Mouse (Mus musculus) ES-Bruce4 (cell line): ENCODE data around the gene Tbkbp1. TPM values are rescaled to one million over a fixed set of nuclear protein-coding genes. Genes with fewer than 3 reads are reported as not detected.

Experiments used
- H3K27ac ChIP-seq: 2 replicates; pipeline ENCODE4 v1.5.1; 2012; ENCODE audit warnings: low read length, inconsistent platforms; ENCODE audit not compliant: insufficient read depth
- H3K27me3 ChIP-seq: 2 replicates; pipeline ENCODE4 v1.6.1; 2012; ENCODE audit warnings: mild to moderate bottlenecking, low read length, inconsistent platforms; ENCODE audit not compliant: control insufficient read depth, poor library complexity, insufficient read depth, severe bottlenecking
- H3K36me3 ChIP-seq: 2 replicates; pipeline ENCODE4 v1.6.1; 2012; ENCODE audit warnings: inconsistent platforms, mild to moderate bottlenecking, low read length, moderate library complexity; ENCODE audit not compliant: control insufficient read depth, poor library complexity, insufficient read depth, severe bottlenecking
- H3K4me1 ChIP-seq: one replicate; pipeline ENCODE4 v1.8.1; 2011; ENCODE audit warnings: low read length; ENCODE audit not compliant: control insufficient read depth, insufficient read depth
- H3K4me3 ChIP-seq: 2 replicates; pipeline ENCODE4 v1.5.1; 2011; ENCODE audit warnings: low read depth, mild to moderate bottlenecking, low read length
- H3K9ac ChIP-seq: 2 replicates; pipeline ENCODE4 v1.6.1; 2012; ENCODE audit warnings: low read depth, mild to moderate bottlenecking, inconsistent platforms; ENCODE audit not compliant: poor library complexity, severe bottlenecking
- H3K9me3 ChIP-seq: replicated peaks from 2 replicates; pipeline ENCODE4 v1.6.1; 2012; ENCODE audit warnings: mild to moderate bottlenecking, low read length, inconsistent platforms; ENCODE audit not compliant: control insufficient read depth, poor library complexity, insufficient read depth, severe bottlenecking
- CTCF ChIP-seq: IDR thresholded peaks from one replicate; pipeline ENCODE4 v1.8.1; 2011; ENCODE audit warnings: low read depth, low read length
- EP300 ChIP-seq: IDR thresholded peaks from 2 replicates; pipeline ENCODE4 v1.6.1; 2011; ENCODE audit warnings: low read depth, low read length; ENCODE audit not compliant: insufficient read depth
- POLR2A ChIP-seq: IDR thresholded peaks from one replicate; pipeline ENCODE4 v1.8.1; 2011; ENCODE audit warnings: low read length; ENCODE audit not compliant: insufficient read depth
- polyA plus RNA-seq: library from polyadenylated mRNA; stranded (reverse); fragments of >200 nt; gene quantifications from 2 replicates; pipeline ENCODE4 v1.2.4, GENCODE M21; 2011; ENCODE audit warnings: low read depth; ENCODE audit not compliant: missing spikeins, insufficient read depth, insufficient read length

Tbkbp1 gene
- polyA plus RNA-seq, 1 experiment = 5.4 TPM

DNA sequence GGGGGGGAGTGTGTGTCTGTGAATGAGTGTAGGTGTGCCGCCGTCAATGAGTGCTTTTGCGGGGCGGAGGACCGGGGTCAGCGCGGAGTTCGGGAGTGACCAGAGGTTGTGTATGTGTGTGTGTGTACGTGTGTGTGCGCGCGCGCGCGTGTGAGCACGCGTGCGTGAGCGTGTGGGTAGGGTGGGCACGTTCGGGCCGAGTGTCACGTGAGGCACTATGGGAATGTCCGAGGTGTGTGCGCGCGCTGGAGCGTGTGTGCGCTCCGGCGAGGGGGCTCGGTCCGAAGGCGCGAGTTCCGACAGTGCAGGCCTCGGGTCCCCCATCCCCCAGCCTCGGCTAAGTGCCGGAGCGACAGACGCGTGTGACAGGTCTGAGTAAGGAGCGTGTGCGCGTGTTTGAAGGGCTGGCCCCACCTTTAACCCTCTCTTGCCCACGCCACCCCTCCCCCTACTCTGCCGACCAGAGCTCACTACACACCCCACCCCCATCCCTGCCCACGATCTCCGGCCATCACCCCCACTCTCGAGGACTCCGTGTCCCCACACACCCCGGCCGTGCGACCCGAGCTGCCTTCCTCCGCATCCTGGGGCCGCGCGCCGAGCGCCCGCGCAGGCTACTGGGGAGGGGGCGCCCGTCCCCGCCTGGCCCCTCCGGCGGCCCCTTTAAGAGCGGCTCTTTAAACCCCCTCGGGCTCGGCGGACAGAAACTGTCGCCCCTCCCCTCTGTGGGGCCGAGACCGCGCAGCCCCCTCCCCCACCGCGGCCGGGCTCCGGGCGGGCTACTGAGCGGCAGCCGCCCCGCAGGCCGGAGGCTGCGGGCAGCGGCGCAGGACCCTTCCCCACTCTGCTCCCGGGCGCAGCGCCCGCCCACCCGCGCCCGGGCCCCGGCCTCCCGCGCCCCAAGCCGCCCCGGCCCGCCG lies 624 bp downstream of the Tbkbp1 start:
- no peak overlapping the region for H3K27ac ChIP-seq
- peak overlapping the region; percentile 66 for H3K4me3 ChIP-seq
- H3K4me1 ChIP-seq = no peaks in the 10 kb centered on the region
- no peaks in the 10 kb centered on the region for H3K9me3 ChIP-seq
- peak overlapping the region; percentile 91 for H3K9ac ChIP-seq
- no peaks in the 10 kb centered on the region for H3K27me3 ChIP-seq
- TF ChIP-seq EP300 = no peak; the same call in none of the 2 replicates
- no peak for TF ChIP-seq CTCF
- no peak for TF ChIP-seq POLR2A
- H3K36me3 ChIP-seq = no peaks in the 10 kb centered on the region

DNA sequence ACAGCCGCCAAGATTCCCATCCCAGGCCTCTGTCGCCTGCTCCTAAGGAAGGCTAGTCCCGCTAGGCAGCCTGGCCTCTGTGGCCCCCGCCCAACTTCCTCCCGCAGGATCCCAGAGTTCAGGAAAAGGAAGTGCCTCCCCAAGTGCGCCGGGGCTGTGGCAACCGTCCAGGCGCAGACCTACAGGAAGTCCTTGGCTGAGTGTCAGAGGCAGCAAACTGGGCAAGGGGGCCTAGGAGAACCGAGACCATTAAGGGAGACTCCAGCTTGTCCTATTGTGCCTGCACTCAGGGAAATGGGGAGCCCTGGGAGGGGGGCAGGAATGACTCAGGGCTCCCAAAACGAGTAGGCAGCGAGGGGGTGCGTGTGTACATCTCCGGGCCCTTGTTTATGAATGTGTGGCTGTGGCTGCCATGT lies 1.3 kb downstream of the Tbkbp1 start:
- Histone ChIP-seq H3K4me1 (no peaks in the 10 kb centered on the region), H3K27me3 (no peaks in the 10 kb centered on the region), H3K4me3 (peak overlapping the region; percentile 66), H3K36me3 (no peaks in the 10 kb centered on the region), H3K27ac (no peak overlapping the region), H3K9me3 (no peaks in the 10 kb centered on the region), H3K9ac (peak overlapping the region; percentile 91)
- TF ChIP-seq POLR2A (no peak), EP300 (no peak), CTCF (no peak)

DNA sequence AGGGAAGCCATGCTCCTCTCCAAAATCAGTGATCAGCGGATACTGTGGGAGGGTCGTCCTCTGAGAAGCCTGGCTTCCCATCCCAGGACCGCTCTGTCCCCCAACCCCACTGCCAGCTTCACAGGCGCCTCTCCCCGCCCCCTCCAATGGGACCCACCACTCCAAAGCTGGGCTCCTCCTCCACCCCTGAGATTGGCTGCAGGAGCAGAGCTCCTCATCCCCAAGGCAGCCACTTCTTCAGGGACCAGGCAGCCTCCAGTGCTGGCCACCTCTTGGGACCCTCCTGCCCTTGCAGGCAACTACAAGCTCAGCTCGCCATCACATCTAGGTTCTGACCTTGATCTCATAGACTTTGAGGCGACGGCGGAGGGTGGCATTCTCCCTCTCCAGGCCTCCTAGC lies 2.3 kb downstream of the Tbkbp1 start:
- no peak overlapping the region for H3K9ac ChIP-seq
- peak overlapping the region; percentile 10; the same call in 1 of the 2 replicates for H3K4me3 ChIP-seq
- H3K4me1 ChIP-seq = no peaks in the 10 kb centered on the region
- no peaks in the 10 kb centered on the region for H3K27me3 ChIP-seq
- H3K36me3 ChIP-seq = no peaks in the 10 kb centered on the region
- TF ChIP-seq POLR2A (no peak), CTCF (no peak), EP300 (no peak)
- H3K27ac ChIP-seq = no peak overlapping the region
- no peaks in the 10 kb centered on the region for H3K9me3 ChIP-seq

DNA sequence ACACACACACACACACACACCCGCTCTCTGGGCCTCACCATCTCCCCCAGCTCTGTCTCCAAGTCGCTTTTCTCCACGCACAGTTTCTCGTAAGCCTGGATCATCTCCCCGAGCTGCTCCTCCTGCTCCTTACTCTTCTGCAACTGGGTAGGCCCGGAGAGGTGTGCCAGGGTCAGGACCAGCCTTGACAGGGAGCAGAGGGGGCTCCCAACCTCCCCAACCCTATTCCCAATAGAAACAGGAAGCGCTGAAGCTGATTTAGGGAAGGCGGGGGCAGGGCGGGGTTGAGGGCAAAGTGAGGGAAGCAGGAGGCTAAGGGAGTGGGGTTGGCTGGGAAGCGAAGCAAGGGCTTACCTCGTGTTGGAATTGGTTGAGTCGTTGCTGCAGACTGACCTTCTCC lies 2.7 kb downstream of the Tbkbp1 start:
- H3K9me3 ChIP-seq = no peaks in the 10 kb centered on the region
- no peaks in the 10 kb centered on the region for H3K27me3 ChIP-seq
- no peak overlapping the region for H3K9ac ChIP-seq
- no peak overlapping the region for H3K27ac ChIP-seq
- H3K36me3 ChIP-seq = no peaks in the 10 kb centered on the region
- no peaks in the 10 kb centered on the region for H3K4me1 ChIP-seq
- no peak for TF ChIP-seq EP300
- no peak for TF ChIP-seq CTCF
- no peak for TF ChIP-seq POLR2A
- H3K4me3 ChIP-seq = peak overlapping the region; percentile 10; the same call in 1 of the 2 replicates

DNA sequence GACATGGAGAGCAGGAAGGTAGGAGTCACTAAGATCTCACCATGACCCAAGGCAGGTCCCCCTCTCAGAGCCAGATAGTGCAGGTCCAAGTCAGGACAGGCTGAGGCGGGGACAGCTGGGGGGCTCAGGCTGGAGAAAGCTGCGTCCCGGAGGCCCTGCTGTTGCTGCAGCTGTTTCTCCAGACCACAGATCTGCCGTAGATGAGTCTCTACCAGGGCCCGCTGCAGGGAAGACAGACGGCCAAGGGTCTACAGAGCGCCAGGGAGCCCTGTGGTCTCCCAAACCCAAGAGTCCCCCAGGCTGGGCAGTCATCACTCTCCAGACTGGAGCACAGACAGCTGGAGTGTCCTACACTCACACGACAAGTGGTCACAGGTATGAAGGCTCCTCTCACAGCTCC lies 4.0 kb downstream of the Tbkbp1 start:
- peaks cover 2% of the 10 kb centered on the region for H3K4me1 ChIP-seq
- H3K27ac ChIP-seq = no peak overlapping the region
- no peaks in the 10 kb centered on the region for H3K27me3 ChIP-seq
- no peaks in the 10 kb centered on the region for H3K36me3 ChIP-seq
- H3K4me3 ChIP-seq = no peak overlapping the region
- no peak for TF ChIP-seq EP300
- H3K9me3 ChIP-seq = no peaks in the 10 kb centered on the region
- H3K9ac ChIP-seq = no peak overlapping the region

DNA sequence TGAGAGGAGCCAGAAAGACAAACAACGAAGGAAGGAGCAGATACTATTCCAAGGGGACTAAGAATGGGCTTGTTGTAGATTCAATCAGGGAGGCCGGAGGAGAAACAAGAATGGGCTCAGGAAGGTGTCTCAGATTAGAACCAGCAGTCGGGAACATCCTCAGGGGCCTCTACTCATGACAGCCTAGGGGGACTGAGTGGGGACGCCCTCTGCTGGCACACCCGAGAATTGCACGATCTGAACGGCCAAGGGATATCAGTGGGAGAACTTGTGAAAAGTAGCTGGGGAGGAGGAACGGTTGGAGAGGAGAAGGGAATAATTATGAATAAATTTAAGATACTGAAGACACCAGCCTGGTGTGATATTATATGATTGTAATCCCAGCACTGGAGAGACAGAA lies 4.6 kb downstream of the Tbkbp1 start:
- no peaks in the 10 kb centered on the region for H3K27me3 ChIP-seq
- peak overlapping the region; percentile 20; the same call in 1 of the 2 replicates for H3K9ac ChIP-seq
- H3K27ac ChIP-seq = no peak overlapping the region
- H3K4me3 ChIP-seq = no peak overlapping the region
- H3K36me3 ChIP-seq = no peaks in the 10 kb centered on the region
- no peaks in the 10 kb centered on the region for H3K9me3 ChIP-seq
- TF ChIP-seq CTCF (peak; percentile 94), POLR2A (no peak)
- H3K4me1 ChIP-seq = peaks cover 5% of the 10 kb centered on the region
